Mouse (Mus musculus) ES-Bruce4 (cell line): Measurements from ENCODE around the gene Rp2.

Experiments
- CTCF ChIP-seq: IDR thresholded peaks from one replicate; pipeline ENCODE4 v1.8.1; 2011; ENCODE audit warnings: low read depth, low read length
- POLR2A ChIP-seq: IDR thresholded peaks from one replicate; pipeline ENCODE4 v1.8.1; 2011; ENCODE audit warnings: low read length; ENCODE audit not compliant: insufficient read depth

DNA sequence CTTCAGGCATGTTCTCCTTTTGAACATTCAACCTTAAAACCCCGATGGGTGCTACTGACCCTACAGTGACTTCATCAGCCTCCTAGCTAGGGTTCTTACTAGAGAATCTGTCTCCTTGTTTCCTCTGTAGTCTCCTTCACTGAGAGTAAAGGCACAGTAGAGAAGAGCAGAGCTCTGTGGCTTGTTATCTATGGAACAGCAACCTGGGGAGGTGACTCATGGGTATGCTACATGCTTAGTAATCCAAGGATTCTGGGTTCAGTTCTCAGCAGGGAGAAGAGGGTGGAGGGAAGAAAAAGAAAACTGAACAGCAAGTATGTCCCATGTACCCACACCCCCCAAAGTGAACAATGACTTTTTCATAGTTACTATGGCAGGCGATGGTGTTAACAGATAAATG is 42.6 kb downstream of the Rp2 start:
- TF ChIP-seq CTCF, result no peak
- TF ChIP-seq POLR2A, result no peak
